Mouse (Mus musculus) c-Kit-positive CD71-positive TER-119-positive erythroid progenitor cells, embryonic 14.5 days (primary cell): ENCODE data around the gene Hps6.
"Not testable (repeated sequence)": the region's sequence is repeated elsewhere in the genome, so short reads cannot be mapped to it uniquely, and the experiment has no call there.

Experiments
- DNase-seq: peaks from one replicate; pipeline ENCODE4 v3.0.0-alpha.2; 2013; ENCODE audit warnings: low spot score

Gene Hps6

GRCm38 (mm10) chr19:46003371-46004226 is at the start of gene Hps6:
Gene Hps6, plus strand, starts transcription at chr19:46003508.
- peak; percentile 79 for DNase-seq

GRCm38 (mm10) chr19:45956736-45957135 is 46.6 kb upstream of the Hps6 start:
- no peak for DNase-seq

GRCm38 (mm10) chr19:45960770-45961169 is 42.5 kb upstream of the Hps6 start:
- DNase-seq, result no peak

GRCm38 (mm10) chr19:45984379-45984778 is 18.9 kb upstream of the Hps6 start:
- no peak for DNase-seq

GRCm38 (mm10) chr19:45988238-45988637 is 15.1 kb upstream of the Hps6 start:
- DNase-seq, result no peak

GRCm38 (mm10) chr19:45991171-45991570 is 12.1 kb upstream of the Hps6 start:
- no peak for DNase-seq

- not testable (repeated sequence) for DNase-seq
Observed at GRCm38 (mm10) chr19:45993441-45993840, 9.9 kb upstream of the Hps6 start.

GRCm38 (mm10) chr19:45993981-45994737 is 9.1 kb upstream of the Hps6 start:
- no peak for DNase-seq

- DNase-seq, result peak; percentile 7
Observed at GRCm38 (mm10) chr19:45997365-45997764, 5.9 kb upstream of the Hps6 start.

- DNase-seq, result peak; percentile 86
Observed at GRCm38 (mm10) chr19:45997785-45998693, 5.3 kb upstream of the Hps6 start, which contains the start of gene Armh3. Gene Armh3, minus strand, starts transcription at chr19:45998488.

GRCm38 (mm10) chr19:45998694-45999217 is 4.6 kb upstream of the Hps6 start:
- no peak for DNase-seq

- DNase-seq, result no peak
Observed at GRCm38 (mm10) chr19:45999378-45999777, 3.9 kb upstream of the Hps6 start.

- no peak for DNase-seq
Observed at GRCm38 (mm10) chr19:46002279-46002678, 1.0 kb upstream of the Hps6 start.

- no peak for DNase-seq
Observed at GRCm38 (mm10) chr19:46004814-46005466, 1.6 kb downstream of the Hps6 start.

- DNase-seq, result no peak
Observed at GRCm38 (mm10) chr19:46005680-46006079, 2.4 kb downstream of the Hps6 start.

- peak; percentile 82 for DNase-seq
Observed at GRCm38 (mm10) chr19:46014572-46015178, 11.4 kb downstream of the Hps6 start.

- DNase-seq, result no peak
Observed at GRCm38 (mm10) chr19:46016023-46016422, 12.7 kb downstream of the Hps6 start.

- no peak for DNase-seq
Observed at GRCm38 (mm10) chr19:46024959-46025358, 21.7 kb downstream of the Hps6 start.

GRCm38 (mm10) chr19:46026567-46026966 is 23.3 kb downstream of the Hps6 start:
- no peak for DNase-seq

- no peak for DNase-seq
Observed at GRCm38 (mm10) chr19:46028747-46029320, 25.5 kb downstream of the Hps6 start.
